Mouse (Mus musculus) midbrain, postnatal 0 days (tissue): ENCODE results near the gene Olig2. TPM values are rescaled to one million over a fixed set of nuclear protein-coding genes. Genes with fewer than 3 reads are reported as not detected.

Source experiments
- ATAC-seq: fragments of 200-750 bp; cut with Nextera tagmentation; 2 replicates; pipeline ENCODE4 v1.8.0; 2017; ENCODE audit warnings: moderate number of reproducible peaks, mild to moderate bottlenecking, moderate TSS enrichment, moderate library complexity; ENCODE audit not compliant: low FRiP score
- DNase-seq: peaks from one replicate; pipeline ENCODE4 v3.0.0-alpha.2; 2015; ENCODE audit warnings: low spot score
- H3K27ac ChIP-seq: fragments of 300-500 bp; sonication (generic); 2 replicates; pipeline ENCODE4 v1.5.1; 2014; ENCODE audit warnings: low read depth, mild to moderate bottlenecking, low read length, mixed read lengths
- H3K27me3 ChIP-seq: fragments of 300-500 bp; sonication (generic); 2 replicates; pipeline ENCODE4 v1.6.1; 2014; ENCODE audit warnings: low read length, control low read depth, mixed read lengths; ENCODE audit not compliant: insufficient read depth
- H3K36me3 ChIP-seq: fragments of 300-500 bp; sonication (generic); 2 replicates; pipeline ENCODE4 v1.6.1; 2014; ENCODE audit warnings: low read length, control low read depth, mixed read lengths; ENCODE audit not compliant: insufficient read depth
- H3K4me1 ChIP-seq: fragments of 300-500 bp; sonication (generic); 2 replicates; pipeline ENCODE4 v1.6.1; 2014; ENCODE audit warnings: mild to moderate bottlenecking, control low read depth, antibody characterized with exemption, low read length, mixed read lengths; ENCODE audit not compliant: insufficient read depth
- H3K4me2 ChIP-seq: fragments of 300-500 bp; sonication (generic); 2 replicates; pipeline ENCODE4 v1.6.1; 2014; ENCODE audit warnings: low read depth, mild to moderate bottlenecking, low read length, mixed read lengths; ENCODE audit not compliant: poor library complexity, severe bottlenecking
- H3K4me3 ChIP-seq: fragments of 300-500 bp; sonication (generic); 2 replicates; pipeline ENCODE4 v1.5.1; 2014; ENCODE audit warnings: low read depth, mild to moderate bottlenecking, low read length, moderate library complexity
- H3K9ac ChIP-seq: fragments of 300-500 bp; sonication (generic); replicated peaks from 2 replicates; pipeline ENCODE4 v1.6.1; 2014; ENCODE audit warnings: mild to moderate bottlenecking, low read length, moderate library complexity, mixed read lengths; ENCODE audit not compliant: poor library complexity, severe bottlenecking
- H3K9me3 ChIP-seq: fragments of 300-500 bp; sonication (generic); 2 replicates; pipeline ENCODE4 v1.6.1; 2016; ENCODE audit warnings: low read length, control low read depth
- CTCF ChIP-seq: IDR thresholded peaks from 2 replicates; pipeline ENCODE4 v1.5.1; 2016; ENCODE audit warnings: antibody characterized with exemption, mild to moderate bottlenecking
- WGBS: fragments of 180-500 bp; shearing (Covaris S2); extraction: QIAGEN DNeasy Blood & Tissue Kit; methylation state at CpG from one replicate; pipeline ENCODE4 v1.1.7; 2014; 5-methylcytosine and 5-hydroxymethylcytosine counted together
- polyA plus RNA-seq: library from polyadenylated mRNA; unstranded; fragments of >200 nt; fragmentation: Nextera tagmentation; extraction: Ambion mirVana; gene quantifications from 2 replicates; pipeline ENCODE4 v1.2.1, GENCODE M21; 2015
- total RNA-seq: library from RNA; depleted of rRNA; stranded (reverse); fragments of >200 nt; gene quantifications from 2 replicates; pipeline ENCODE4 v1.2.3, GENCODE M21; 2014; rRNA removed

The Olig2 gene
- total and polyA plus RNA-seq, 2 experiments from 2014 or later: 13.3 to 58.4 TPM

- H3K27me3 ChIP-seq: peaks cover 86% of the 10 kb centered on the region
- no peaks in the 10 kb centered on the region for H3K9me3 ChIP-seq
- TF ChIP-seq CTCF: no peak
- peak overlapping the region; percentile 49 for H3K4me3 ChIP-seq
- peaks cover 4% of the 10 kb centered on the region; the same call in 1 of the 2 replicates for H3K4me1 ChIP-seq
- peak overlapping the region; percentile 86; the same call in 1 of the 2 replicates for H3K4me2 ChIP-seq
- no peak for DNase-seq
- no peak overlapping the region for H3K27ac ChIP-seq
- 0 out of 2 replicates have a peak overlapping the region, but pooled peaks have one; percentile 36 for H3K9ac ChIP-seq
- H3K36me3 ChIP-seq: no peaks in the 10 kb centered on the region
- no peak for ATAC-seq
- 3% methylated on average over 20 of the region's 20 CpGs for WGBS
Observed at GRCm38 (mm10) chr16:91271634-91272033, 46.4 kb downstream of the Olig2 start.

Other genes with a start within 250 kb of the Olig2 start
- gene Synj1, start 214.1 kb upstream of the Olig2 start, total RNA-seq: 66.4 and 88.7 TPM in 2 replicates
- 50.9 and 55.4 TPM in 2 replicates for gene Synj1, start 214.1 kb upstream of the Olig2 start, polyA plus RNA-seq
- gene Paxbp1, start 180.9 kb upstream of the Olig2 start, total RNA-seq: 54.0 and 86.2 TPM in 2 replicates
- gene Paxbp1, start 180.9 kb upstream of the Olig2 start, polyA plus RNA-seq: 19.8 and 27.1 TPM in 2 replicates
- gene 4932438H23Rik, start 130.3 kb upstream of the Olig2 start, total RNA-seq: 0.77 and 1.7 TPM in 2 replicates
- 0.81 and 1.3 TPM in 2 replicates for gene 4932438H23Rik, start 130.3 kb upstream of the Olig2 start, polyA plus RNA-seq
- 153 and 196 TPM in 2 replicates for gene Olig1, start 44.3 kb downstream of the Olig2 start, total RNA-seq
- gene Olig1, start 44.3 kb downstream of the Olig2 start, polyA plus RNA-seq: 167 and 180 TPM in 2 replicates
- gene Ifnar2, start 147.3 kb downstream of the Olig2 start, total RNA-seq: 32.2 and 33.5 TPM in 2 replicates
- gene Ifnar2, start 147.3 kb downstream of the Olig2 start, polyA plus RNA-seq: 40.1 and 47.5 TPM in 2 replicates
- gene Gm21970, start 166.3 kb downstream of the Olig2 start, total RNA-seq: not detected in 2 replicates
- gene Gm21970, start 166.3 kb downstream of the Olig2 start, polyA plus RNA-seq: not detected in 2 replicates
- gene Il10rb, start 180.7 kb downstream of the Olig2 start, total RNA-seq: 5.5 and 7.5 TPM in 2 replicates
- 10.5 and 12.8 TPM in 2 replicates for gene Il10rb, start 180.7 kb downstream of the Olig2 start, polyA plus RNA-seq